Mouse (Mus musculus): Measurements from ENCODE around the gene Dock6.

GRCm38 (mm10) chr9:21784517-21785307, 67.7 kb downstream of the Dock6 start:
- TF ChIP-seq CTCF (IDR thresholded peaks at IDR 0.05; ENCODE audit: control insufficient read depth, insufficient read depth, insufficient replicate concordance, low read depth, low read length) (no peak), POLR2A (IDR thresholded peaks at IDR 0.05; ENCODE audit: control insufficient read depth, low read depth, low read length) (no peak)
